24 mouse cellular contexts compared by ENCODE assay signal in genomic region chr13:36131401-36131800, GRCm38 (mm10). TPM values are rescaled to one million over a fixed set of nuclear protein-coding genes. Genes with fewer than 3 reads are reported as not detected.
DNase-seq lines count a peak whose midpoint lies in the region; ATAC-seq lines count a peak whose summit lies in the region.
"Had no signal": no experiment of that assay in that cellular context is flagged by ENCODE, and none has a peak within 500 bp of the region (broad histone marks: within the 10 kb centered on the region; RNA-seq: fewer than 3 reads in every experiment).

No protein-coding gene starts in this region.

- intact Hi-C loops in gastrocnemius, postnatal 14 days (cut with DNase I; ENCODE audit: low total_unique reads), result no loop called here
- intact Hi-C loops in heart, postnatal 36 days (cut with DNase I), result no loop called here

- DNase-seq in adrenal gland, adult (ENCODE audit: inconsistent age in 2 of 2, low spot score in 1 of 2), result peak; percentile 51 to 84
- no peak for DNase-seq in adrenal gland, postnatal 4 days (ENCODE audit: low spot score in 2 of 2)
- peak; percentile 72 for DNase-seq in adrenal gland, adult 2 months
- DNase-seq in adrenal gland, postnatal 36 days, result peak; percentile 43 to 54
- no peak for DNase-seq in gastrocnemius, postnatal 14 days
- no peak for DNase-seq in heart, postnatal 36 days
- DNase-seq: cerebellum, adult 11-12 months; cerebellum, adult 9-11 months; gastrocnemius, postnatal 36 days; heart, adult 2 months; kidney, adult 18-20 months; kidney, postnatal 36 days; layer of hippocampus, postnatal 36 days; lung, embryonic 14.5 days; lung, postnatal 14 days; retina, postnatal 1 day; right cerebral cortex, postnatal 14 days; thymus, postnatal 14 days had no signal

- no peak for ATAC-seq in granulocyte monocyte progenitor cell, adult 5-6 weeks (replicated peaks; ENCODE audit: poor library complexity, severe bottlenecking)
- ATAC-seq: activated CD4-positive, CD25-positive, alpha-beta regulatory T cell, adult 4 months; CD4-positive, CD25-positive, alpha-beta regulatory T cell, adult 4 months; forebrain, embryonic 13.5 days; hindbrain, embryonic 16.5 days; midbrain, embryonic 15.5 days had no signal

RNA-seq across cellular contexts. Expression of gene Lyrm4, which starts 14.1 kb away (rescaled TPM):
- 10 to 100 TPM; 17.5 to 18.3 TPM for total RNA-seq in adrenal gland, postnatal 4 days (2021)
- total RNA-seq in adrenal gland, adult 2 months (2021), result 10 to 100 TPM; 21.0 to 27.3 TPM
- 12.2 and 13.3 TPM in 2 replicates for polyA plus RNA-seq in adrenal gland, adult 2 months (2012; rRNA removed)
- 10 to 100 TPM; 19.0 to 22.9 TPM for total RNA-seq in adrenal gland, postnatal 36 days (2021)
- 5.1 and 8.1 TPM in 2 replicates for total RNA-seq in granulocyte monocyte progenitor cell, adult 5-6 weeks (2014; fragmentation: Nextera tagmentation)
- total RNA-seq in granulocyte monocyte progenitor cell, adult 5-6 weeks (2017), result 10.8 and 13.7 TPM in 2 replicates
- 1 to 10 TPM; 4.4 to 5.2 TPM for total RNA-seq in gastrocnemius, postnatal 14 days (2021)
- total RNA-seq in heart, postnatal 36 days (2021), result 10 to 100 TPM in 1 of 2 experiments, 1 to 10 TPM in 1; 9.8 to 10.7 TPM

RNA-seq across cellular contexts. Expression of gene Fars2, which starts 14.2 kb away (rescaled TPM):
- 10 to 100 TPM; 81.7 to 82.0 TPM for total RNA-seq in adrenal gland, postnatal 4 days (2021)
- 100 to 1,000 TPM in 1 of 2 experiments, 10 to 100 TPM in 1; 87.8 to 121 TPM for total RNA-seq in adrenal gland, adult 2 months (2021)
- polyA plus RNA-seq in adrenal gland, adult 2 months (2012; rRNA removed), result 61.9 and 73.5 TPM in 2 replicates
- 10 to 100 TPM; 80.9 to 94.7 TPM for total RNA-seq in adrenal gland, postnatal 36 days (2021)
- total RNA-seq in granulocyte monocyte progenitor cell, adult 5-6 weeks (2014; fragmentation: Nextera tagmentation), result 35.2 and 40.0 TPM in 2 replicates
- total RNA-seq in granulocyte monocyte progenitor cell, adult 5-6 weeks (2017), result 57.4 and 64.2 TPM in 2 replicates
- total RNA-seq in gastrocnemius, postnatal 14 days (2021), result 10 to 100 TPM; 36.5 to 37.9 TPM
- total RNA-seq in heart, postnatal 36 days (2021), result 10 to 100 TPM; 79.2 to 87.6 TPM

Comparison
In these comparisons a context has a peak if more than half of its experiments do, and no peak if none do; other contexts are left out.
1. DNase-seq: peak in adrenal gland, adult (2 of 2), adrenal gland, adult 2 months (single experiment) and adrenal gland, postnatal 36 days (2 of 2); none in adrenal gland, postnatal 4 days (0 of 2), gastrocnemius, postnatal 14 days (single experiment) and heart, postnatal 36 days (0 of 2).